Mouse (Mus musculus): ENCODE measurements around the gene Six3.

GRCm38 (mm10) chr17:85609621-85610392 lies 3.6 kb upstream of the Six3 start:
- TF ChIP-seq POLR2A (IDR thresholded peaks at IDR 0.05; ENCODE audit: low read depth, low read length): no peak
- TF ChIP-seq CTCF (IDR thresholded peaks at IDR 0.05; ENCODE audit: extremely low read depth, insufficient read length, insufficient replicate concordance, low read depth, low read length): no peak
